Mouse (Mus musculus) adrenal gland, postnatal 25 days (tissue): Measurements from ENCODE around the gene Ercc6l2. TPM values are rescaled to one million over a fixed set of nuclear protein-coding genes. Genes with fewer than 3 reads are reported as not detected.
A peak's percentile ranks its signal among the peaks of the same experiment; 100 is the strongest.

ENCODE experiments used
- DNase-seq: peaks from one replicate; pipeline ENCODE4 v3.0.0; 2021; ENCODE audit warnings: mixed read lengths
- long read RNA-seq: library from polyadenylated mRNA; stranded (forward); transcript quantifications from one replicate; pipeline ENCODE4 v2.0.0, GENCODE M21; 2021
- total RNA-seq: library from RNA; stranded (reverse); gene quantifications from 2 replicates; pipeline ENCODE4 v1.2.3, GENCODE M21; 2021

Ercc6l2 gene
- total RNA-seq: 36.2 and 37.4 TPM in 2 replicates
- long read RNA-seq, partial matches to known transcripts: 7 of 11 reads
- long read RNA-seq, other reads (novel, unspliced or antisense): 3 of 11 reads

- peak; percentile 98 for DNase-seq
Observed at GRCm38 (mm10) chr13:63814746-63815681, at the start of gene Ercc6l2. TSS of gene Ercc6l2 (plus strand) at chr13:63815240.

GRCm38 (mm10) chr13:63766065-63766464 lies 49.0 kb upstream of the Ercc6l2 start:
- no peak for DNase-seq

- no peak for DNase-seq
Observed at GRCm38 (mm10) chr13:63771009-63771408, 44.0 kb upstream of the Ercc6l2 start.

- no peak for DNase-seq
Observed at GRCm38 (mm10) chr13:63778925-63779324, 36.1 kb upstream of the Ercc6l2 start.

GRCm38 (mm10) chr13:63779376-63780291 lies 35.4 kb upstream of the Ercc6l2 start:
- no peak for DNase-seq

GRCm38 (mm10) chr13:63792234-63792831 lies 22.7 kb upstream of the Ercc6l2 start:
- DNase-seq: no peak

- DNase-seq: no peak
Observed at GRCm38 (mm10) chr13:63793345-63794308, 21.4 kb upstream of the Ercc6l2 start.

- DNase-seq: no peak
Observed at GRCm38 (mm10) chr13:63798677-63799076, 16.4 kb upstream of the Ercc6l2 start.

- DNase-seq: no peak
Observed at GRCm38 (mm10) chr13:63799940-63800339, 15.1 kb upstream of the Ercc6l2 start.

GRCm38 (mm10) chr13:63801289-63801688 lies 13.8 kb upstream of the Ercc6l2 start:
- no peak for DNase-seq

GRCm38 (mm10) chr13:63807233-63807632 lies 7.8 kb upstream of the Ercc6l2 start:
- no peak for DNase-seq

- no peak for DNase-seq
Observed at GRCm38 (mm10) chr13:63807979-63808378, 7.1 kb upstream of the Ercc6l2 start.

- DNase-seq: no peak
Observed at GRCm38 (mm10) chr13:63811477-63811876, 3.6 kb upstream of the Ercc6l2 start.

- DNase-seq: no peak
Observed at GRCm38 (mm10) chr13:63815931-63816330, 891 bp downstream of the Ercc6l2 start.

GRCm38 (mm10) chr13:63845758-63846157 lies 30.7 kb downstream of the Ercc6l2 start:
- DNase-seq: no peak

- DNase-seq: no peak
Observed at GRCm38 (mm10) chr13:63850308-63851011, 35.4 kb downstream of the Ercc6l2 start.

GRCm38 (mm10) chr13:63872585-63873282 lies 57.7 kb downstream of the Ercc6l2 start:
- no peak for DNase-seq

GRCm38 (mm10) chr13:63877138-63877537 lies 62.1 kb downstream of the Ercc6l2 start:
- DNase-seq: no peak

- DNase-seq: no peak
Observed at GRCm38 (mm10) chr13:63879105-63879863, 64.2 kb downstream of the Ercc6l2 start.
